Comparison of ENCODE assay signal across 8 mouse cellular contexts in the genomic region with DNA sequence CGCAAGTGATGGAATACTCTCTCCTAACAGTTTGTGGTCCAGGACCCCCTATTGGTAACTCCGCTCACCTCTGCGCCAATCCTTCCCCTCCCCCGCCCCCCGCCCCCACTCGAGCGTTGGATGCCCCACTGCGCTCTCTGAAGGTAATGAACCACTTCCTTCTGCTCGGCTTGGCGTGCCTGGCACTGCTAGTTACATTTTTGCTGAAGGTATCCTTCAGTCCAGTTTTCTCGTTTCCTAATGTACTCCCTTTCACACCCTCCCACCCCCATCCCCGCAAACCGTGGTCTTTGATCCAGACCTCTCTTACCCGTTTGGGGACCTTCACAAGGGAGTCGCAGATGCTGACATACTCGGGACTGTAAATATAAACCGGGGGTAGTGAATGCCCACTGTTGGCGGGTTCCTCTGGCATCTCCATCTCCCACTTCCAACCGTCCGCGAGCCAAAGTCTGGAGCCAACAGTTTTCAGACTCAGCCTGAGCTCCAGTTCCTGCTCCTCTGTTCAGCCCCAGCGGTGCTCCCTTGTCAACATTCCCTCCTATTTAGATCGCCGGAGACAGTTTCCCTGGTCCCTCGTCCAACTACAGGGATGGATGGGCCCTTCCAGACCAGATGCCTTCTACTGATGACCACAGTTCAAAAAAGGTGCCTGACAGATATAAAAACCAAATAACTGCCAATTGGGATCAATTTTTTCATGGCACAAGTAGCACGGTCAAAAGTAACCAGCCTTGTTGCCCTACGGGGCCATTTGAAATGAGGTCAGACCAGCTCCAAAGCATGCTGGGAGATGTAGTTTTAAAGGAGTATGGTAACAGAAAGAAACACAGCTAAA. TPM values are rescaled to one million over a fixed set of nuclear protein-coding genes. Genes with fewer than 3 reads are reported as not detected.
DNase-seq lines count a peak whose midpoint lies in the region; ATAC-seq and TF ChIP-seq lines count a peak whose summit lies in the region.

A gene (minus strand): TSS at position 716 of the 838 bp plus-strand sequence.

- in situ Hi-C loops in ES-E14 (cut with MboI; ENCODE audit: low sequenced_read_pairs in 2 of 2, unreplicated experiment in 2 of 2): no loop called here

- no peaks in the 10 kb centered on the region for H3K36me3 ChIP-seq in ES-E14 (ENCODE audit: control insufficient read depth, insufficient read depth, low read length, poor library complexity, severe bottlenecking)
- no peaks in the 10 kb centered on the region for H3K36me3 ChIP-seq in forebrain, embryonic 14.5 days (ENCODE audit: control insufficient read depth, insufficient read depth, low read length)
- H3K36me3 ChIP-seq in liver, postnatal 0 days (replicated peaks; ENCODE audit: insufficient read depth, low read length): no peaks in the 10 kb centered on the region
- no peaks in the 10 kb centered on the region for H3K36me3 ChIP-seq in neural tube, embryonic 13.5 days
- H3K36me3 ChIP-seq in testis, adult 2 months (ENCODE audit: control insufficient read depth, insufficient read depth, low read length): no peaks in the 10 kb centered on the region

- intact Hi-C loops in heart, postnatal 25 days (cut with DNase I): no loop called here

- whole genome bisulfite sequencing in forebrain, embryonic 14.5 days: 27% methylated on average over 27 of the region's 27 CpGs
- WGBS in liver, postnatal 0 days (ENCODE audit: insufficient replicate concordance): 14% methylated on average over 27 of the region's 27 CpGs
- 15% methylated on average over 27 of the region's 27 CpGs for WGBS in neural tube, embryonic 13.5 days

- peak within 1 kb of the TSS; percentile 53 for H3K4me2 ChIP-seq in forebrain, embryonic 14.5 days (ENCODE audit: low read length)
- peak within 1 kb of the TSS; percentile 71 for H3K4me2 ChIP-seq in liver, postnatal 0 days (ENCODE audit: low read depth, low read length)
- peak within 1 kb of the TSS; percentile 59 for H3K4me2 ChIP-seq in neural tube, embryonic 13.5 days

- H3K4me3 ChIP-seq in ES-E14 (ENCODE audit: insufficient read depth in 1 of 2, low read depth in 1 of 2, low read length in 2 of 2, poor library complexity in 1 of 2, severe bottlenecking in 1 of 2): peak within 1 kb of the TSS; percentile 68
- peak within 1 kb of the TSS; percentile 42 for H3K4me3 ChIP-seq in forebrain, embryonic 14.5 days (ENCODE audit: low read depth, low read length)
- peak within 1 kb of the TSS; percentile 63 for H3K4me3 ChIP-seq in liver, postnatal 0 days (ENCODE audit: low read depth, low read length)
- peak within 1 kb of the TSS; percentile 49 for H3K4me3 ChIP-seq in neural tube, embryonic 13.5 days
- H3K4me3 ChIP-seq in testis, adult 2 months (ENCODE audit: control insufficient read depth, low read depth, low read length): peak within 1 kb of the TSS; percentile 78

- peak within 1 kb of the TSS; percentile 76 for H3K9ac ChIP-seq in ES-E14 (ENCODE audit: insufficient read depth, low read depth, low read length, poor library complexity, severe bottlenecking)
- H3K9ac ChIP-seq in forebrain, embryonic 14.5 days (ENCODE audit: low read length): peak within 1 kb of the TSS; percentile 26
- H3K9ac ChIP-seq in liver, postnatal 0 days (replicated peaks): peak within 1 kb of the TSS; percentile 68
- peak within 1 kb of the TSS; percentile 64 for H3K9ac ChIP-seq in neural tube, embryonic 13.5 days

- ATAC-seq in cerebellum, adult (ENCODE audit: insufficient number of reproducible peaks, low FRiP score, low TSS enrichment): peak; percentile 90
- peak; percentile 92 for ATAC-seq in forebrain, embryonic 14.5 days
- ATAC-seq in liver, postnatal 0 days: peak; percentile 90
- ATAC-seq in neural tube, embryonic 13.5 days (ENCODE audit: low read depth): peak; percentile 88

- TF ChIP-seq EP300 in liver, postnatal 0 days (IDR thresholded peaks at IDR 0.05; ENCODE audit: low read depth): 0 out of 2 replicates have a peak, but pooled peaks have one; percentile 15

- no peaks in the 10 kb centered on the region for H3K27me3 ChIP-seq in forebrain, embryonic 14.5 days (replicated peaks; ENCODE audit: control insufficient read depth, insufficient read depth, low read length)
- no peaks in the 10 kb centered on the region for H3K27me3 ChIP-seq in liver, postnatal 0 days (ENCODE audit: insufficient read depth, low read length)
- H3K27me3 ChIP-seq in neural tube, embryonic 13.5 days: peaks cover 36% of the 10 kb centered on the region
- H3K27me3 ChIP-seq in testis, adult 2 months (ENCODE audit: control insufficient read depth, insufficient read depth, low read length): no peaks in the 10 kb centered on the region

- H3K4me1 ChIP-seq in ES-E14 (ENCODE audit: control insufficient read depth in 2 of 2, insufficient read depth in 2 of 2, low read length in 2 of 2, poor library complexity in 1 of 2): no peaks in the 10 kb centered on the region
- no peaks in the 10 kb centered on the region for H3K4me1 ChIP-seq in forebrain, embryonic 14.5 days (ENCODE audit: control insufficient read depth, insufficient read depth, low read length)
- no peaks in the 10 kb centered on the region for H3K4me1 ChIP-seq in liver, postnatal 0 days (ENCODE audit: insufficient read depth)
- no peaks in the 10 kb centered on the region for H3K4me1 ChIP-seq in neural tube, embryonic 13.5 days (replicated peaks)
- no peaks in the 10 kb centered on the region for H3K4me1 ChIP-seq in testis, adult 2 months (ENCODE audit: control insufficient read depth, insufficient read depth, low read length)

- H3K27ac ChIP-seq in ES-E14 (ENCODE audit: insufficient read depth, low read depth, low read length, poor library complexity, severe bottlenecking): no peak within 1 kb of the TSS
- H3K27ac ChIP-seq in forebrain, embryonic 14.5 days (ENCODE audit: low read depth, low read length): no peak within 1 kb of the TSS
- H3K27ac ChIP-seq in liver, postnatal 0 days (ENCODE audit: low read depth): peak within 1 kb of the TSS; percentile 66
- H3K27ac ChIP-seq in neural tube, embryonic 13.5 days (replicated peaks): peak within 1 kb of the TSS; percentile 52; the same call in 1 of the 2 replicates
- H3K27ac ChIP-seq in testis, adult 2 months (ENCODE audit: control insufficient read depth, insufficient read depth, low read depth, low read length): peak within 1 kb of the TSS; percentile 80

- TF ChIP-seq POLR2A in testis, adult 2 months (IDR thresholded peaks at IDR 0.05; ENCODE audit: control insufficient read depth, low read depth, low read length): no peak

- TF ChIP-seq CTCF in liver, postnatal 0 days (IDR thresholded peaks at IDR 0.05; ENCODE audit: low read depth): no peak
- no peak for TF ChIP-seq CTCF in testis, adult 2 months (IDR thresholded peaks at IDR 0.05; ENCODE audit: control insufficient read depth, insufficient read depth, insufficient replicate concordance, low read depth, low read length)

- H3K9me3 ChIP-seq in ES-E14 (ENCODE audit: control insufficient read depth, insufficient read depth, low read depth, low read length): no peaks in the 10 kb centered on the region
- H3K9me3 ChIP-seq in forebrain, embryonic 14.5 days (replicated peaks; ENCODE audit: control insufficient read depth, low read length): no peaks in the 10 kb centered on the region
- H3K9me3 ChIP-seq in liver, postnatal 0 days (ENCODE audit: low read length): no peaks in the 10 kb centered on the region
- H3K9me3 ChIP-seq in neural tube, embryonic 13.5 days: no peaks in the 10 kb centered on the region

- peak; percentile 38 for DNase-seq in ES-E14 (ENCODE audit: low read depth, low spot score)
- peak; percentile 75 for DNase-seq in forebrain, embryonic 14.5 days (ENCODE audit: low spot score)
- DNase-seq in heart, postnatal 25 days (ENCODE audit: low spot score): peak; percentile 21
- DNase-seq in layer of hippocampus, adult 11-12 months (ENCODE audit: low spot score): peak; percentile 45
- DNase-seq in liver, postnatal 0 days: peak; percentile 52

TF ChIP-seq in ES-E14, 5 proteins besides CTCF, POLR2A, EP300 and RAD21:
- TF ChIP-seq HCFC1 (IDR thresholded peaks at IDR 0.05; ENCODE audit: borderline replicate concordance, insufficient read depth, low read length) (peak; percentile 94), CHD2 (IDR thresholded peaks at IDR 0.05; ENCODE audit: low read depth, low read length) (no peak)

RNA-seq across cellular contexts. Expression of the gene that starts here (rescaled TPM):
- 4.0 and 4.4 TPM in 2 replicates for total RNA-seq in ES-E14 (2012; rRNA removed)
- polyA plus RNA-seq in forebrain, embryonic 14.5 days (2014; fragmentation: Nextera tagmentation; extraction: Ambion mirVana): 3.1 and 3.5 TPM in 2 replicates
- total RNA-seq in heart, postnatal 25 days (2021): 1 to 10 TPM; 3.2 to 3.9 TPM
- 3.3 TPM in 2 replicates for polyA plus RNA-seq in liver, postnatal 0 days (2015; fragmentation: Nextera tagmentation; extraction: Ambion mirVana)
- 9.7 and 11.7 TPM in 2 replicates for polyA plus RNA-seq in neural tube, embryonic 13.5 days (2015; fragmentation: Nextera tagmentation; extraction: Ambion mirVana)
- 0.38 and 0.89 TPM in 2 replicates for polyA plus RNA-seq in testis, adult 2 months (2012; rRNA removed)

Comparison
In these comparisons a context has a peak if more than half of its experiments do, and no peak if none do; other contexts are left out.
1. DNase-seq: peak in every context shown above with its lines; median percentile 75 in forebrain, embryonic 14.5 days; 52 in liver, postnatal 0 days; 45 in layer of hippocampus, adult 11-12 months; 38 in ES-E14; 21 in heart, postnatal 25 days.
2. H3K27ac ChIP-seq: peak in liver, postnatal 0 days (single experiment), neural tube, embryonic 13.5 days (single experiment) and testis, adult 2 months (single experiment); none in ES-E14 (single experiment) and forebrain, embryonic 14.5 days (single experiment).
3. H3K9ac ChIP-seq: peak in every context shown above with its lines; median percentile 76 in ES-E14; 68 in liver, postnatal 0 days; 64 in neural tube, embryonic 13.5 days; 26 in forebrain, embryonic 14.5 days.
4. Peak in every context shown above with its lines, with median percentiles within 50 percentile points of each other: H3K4me3 ChIP-seq, ATAC-seq and H3K4me2 ChIP-seq.